In the genomic region with DNA sequence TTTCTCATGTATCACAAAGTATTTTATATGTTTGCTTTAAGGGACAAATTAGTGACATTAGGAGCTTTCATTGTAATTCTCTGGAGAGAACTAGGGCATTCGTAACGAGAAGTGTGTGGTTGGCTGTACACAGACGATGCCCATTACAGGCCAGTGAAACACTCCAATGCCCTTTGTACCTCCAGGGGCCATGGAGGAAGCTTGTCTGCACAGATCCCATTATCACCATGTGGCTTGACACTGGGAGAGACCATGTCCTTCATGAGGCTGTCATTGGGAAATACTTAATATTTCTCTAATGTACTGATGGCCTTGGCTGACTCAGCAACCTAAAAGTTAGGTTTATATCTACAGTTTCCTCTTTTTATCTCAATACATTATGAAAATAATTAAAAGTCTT, we compare ENCODE assay signal across 18 mouse cellular contexts.
"Had no signal": no experiment of that assay in that cellular context is flagged by ENCODE, and none has a peak within 500 bp of the region (broad histone marks: within the 10 kb centered on the region; RNA-seq: fewer than 3 reads in every experiment).

No protein-coding gene starts in this region.

- H3K27ac ChIP-seq: midbrain, embryonic 10.5 days; midbrain, embryonic 12.5 days; neural tube, embryonic 13.5 days; neural tube, embryonic 15.5 days had no signal

- H3K9me3 ChIP-seq: midbrain, embryonic 10.5 days; midbrain, embryonic 12.5 days; neural tube, embryonic 13.5 days; neural tube, embryonic 15.5 days had no signal

- H3K4me3 ChIP-seq: midbrain, embryonic 10.5 days; midbrain, embryonic 12.5 days; myocyte; neural tube, embryonic 13.5 days; neural tube, embryonic 15.5 days had no signal

- ATAC-seq: midbrain, embryonic 16.5 days had no signal

- H3K9ac ChIP-seq: lung, embryonic 14.5 days; midbrain, embryonic 12.5 days; neural tube, embryonic 13.5 days; neural tube, embryonic 15.5 days had no signal

- DNase-seq: lung, adult 18-20 months; lung, embryonic 14.5 days; lung, postnatal 10 days; lung, postnatal 4 days; midbrain, embryonic 14.5 days; right cerebral cortex, adult 18-20 months; right cerebral cortex, postnatal 25 days; right cerebral cortex, postnatal 4 days; spleen, adult 18-20 months; thymus, adult 18-20 months; thymus, postnatal 14 days; thymus, postnatal 36 days had no signal

- H3K4me1 ChIP-seq: midbrain, embryonic 10.5 days; midbrain, embryonic 12.5 days; neural tube, embryonic 13.5 days; neural tube, embryonic 15.5 days had no signal

- H3K27me3 ChIP-seq: midbrain, embryonic 12.5 days; neural tube, embryonic 13.5 days; neural tube, embryonic 15.5 days had no signal

- H3K4me2 ChIP-seq: lung, embryonic 14.5 days; midbrain, embryonic 12.5 days; neural tube, embryonic 13.5 days; neural tube, embryonic 15.5 days had no signal

- H3K36me3 ChIP-seq: midbrain, embryonic 10.5 days; midbrain, embryonic 12.5 days; neural tube, embryonic 13.5 days; neural tube, embryonic 15.5 days had no signal
